Mouse (Mus musculus): ENCODE results near the gene Lrrc14b.

Lrrc14b gene

DNA sequence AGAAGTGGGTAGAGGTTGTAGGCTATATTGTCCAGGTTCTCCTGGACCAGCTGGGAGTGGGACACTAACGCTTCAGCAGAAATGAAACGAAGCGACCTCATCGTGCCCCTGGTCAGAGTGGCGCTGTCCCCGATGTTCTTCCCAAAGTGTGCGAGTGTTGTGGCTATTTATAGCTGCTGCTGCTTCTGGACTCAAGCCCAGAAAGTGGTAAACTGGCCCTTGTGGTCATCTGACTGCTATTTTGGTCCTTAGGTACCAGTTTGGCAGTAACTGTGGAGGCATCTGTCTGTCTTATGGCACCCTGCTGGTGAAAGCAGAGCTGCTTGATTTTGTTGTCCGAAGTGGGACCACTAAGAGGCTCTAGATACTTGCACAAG lies at the start of gene Lrrc14b:
Gene Lrrc14b, minus strand, starts transcription at position 147 of the 377 bp plus-strand sequence.
- peak; percentile 47 for ATAC-seq (ENCODE audit: low TSS enrichment)

DNA sequence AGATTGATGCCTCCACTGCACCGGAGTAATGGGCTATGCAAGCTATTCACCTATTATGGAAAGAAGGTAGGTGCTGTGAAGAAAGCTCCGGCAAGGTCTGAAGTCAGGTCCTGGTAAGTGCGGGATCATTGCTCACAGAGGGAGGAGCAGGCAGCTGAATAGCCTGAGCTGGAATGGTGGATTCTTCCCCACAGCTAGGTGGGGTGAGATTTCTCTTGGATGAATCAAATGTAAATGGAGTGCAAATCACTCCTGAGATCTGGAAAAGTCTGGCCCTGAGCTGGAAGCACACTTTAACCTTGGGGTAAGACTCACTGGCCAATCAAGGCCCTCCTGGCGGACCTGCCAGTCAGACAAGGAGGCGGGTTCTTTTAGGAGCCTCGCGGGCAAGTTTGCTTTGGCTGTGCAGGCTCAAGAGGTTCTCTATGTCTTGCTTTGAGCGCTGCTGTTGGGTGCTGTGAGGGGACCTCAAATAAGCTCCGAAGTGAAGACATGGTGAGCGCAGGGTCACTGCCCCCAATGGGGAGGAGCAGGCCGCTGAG lies 35.6 kb upstream of the Lrrc14b start, which contains the start of gene Ftl1-ps1:
Gene Ftl1-ps1, plus strand, starts transcription at position 397 of the 542 bp plus-strand sequence.
- no peak for ATAC-seq (ENCODE audit: low TSS enrichment)

DNA sequence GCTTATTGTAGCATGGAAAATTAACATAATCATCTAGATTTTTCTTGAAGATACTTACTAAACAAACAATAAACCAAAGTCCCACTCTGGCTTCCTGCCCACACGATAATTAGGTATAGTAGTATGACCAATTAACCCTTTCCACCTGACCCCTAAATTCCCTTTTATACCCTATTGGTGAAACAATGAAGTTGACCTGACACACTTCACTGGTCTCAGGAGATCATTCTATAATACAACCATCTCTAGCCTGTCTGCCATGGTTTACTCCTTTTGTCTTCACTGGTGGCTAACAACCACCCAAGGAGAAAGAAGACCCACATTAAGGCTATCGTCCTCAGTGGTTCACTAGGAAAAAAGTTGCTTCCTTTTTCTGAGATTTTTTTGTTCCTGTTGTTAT lies 27.4 kb upstream of the Lrrc14b start:
- ATAC-seq (ENCODE audit: low TSS enrichment), result no peak

DNA sequence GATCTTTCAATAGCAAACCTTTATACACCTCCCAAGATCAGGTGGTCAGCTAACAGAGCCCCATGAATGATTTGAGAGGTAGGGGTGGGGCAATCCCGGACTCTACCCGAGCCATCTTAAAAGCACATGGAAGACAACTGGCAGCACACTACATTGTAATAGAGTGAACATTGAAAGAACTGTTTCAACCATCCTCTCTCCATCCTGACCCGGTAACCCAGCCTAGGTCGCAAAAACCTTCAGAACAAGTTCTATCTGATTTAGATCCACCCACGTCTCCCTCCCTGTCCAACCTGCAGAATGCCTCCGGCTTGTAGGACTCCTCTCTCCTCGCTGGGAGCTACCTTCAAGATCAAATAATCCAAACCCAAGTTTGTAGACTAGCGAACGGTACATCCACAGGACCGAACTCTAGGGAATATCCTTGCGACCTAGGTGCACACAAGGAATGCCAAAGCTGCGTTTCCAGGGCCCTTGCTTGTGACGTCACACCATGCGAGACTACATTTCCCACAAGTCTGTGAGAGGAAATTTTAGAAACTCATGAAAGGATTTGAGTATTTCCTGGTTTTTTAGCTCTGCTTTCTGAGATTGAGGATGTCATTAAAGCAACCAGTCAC lies 26.7 kb upstream of the Lrrc14b start, which contains the start of gene Zfp72:
Gene Zfp72, minus strand, starts transcription at position 466 of the 620 bp plus-strand sequence.
- peak; percentile 100 for ATAC-seq (ENCODE audit: low TSS enrichment)

DNA sequence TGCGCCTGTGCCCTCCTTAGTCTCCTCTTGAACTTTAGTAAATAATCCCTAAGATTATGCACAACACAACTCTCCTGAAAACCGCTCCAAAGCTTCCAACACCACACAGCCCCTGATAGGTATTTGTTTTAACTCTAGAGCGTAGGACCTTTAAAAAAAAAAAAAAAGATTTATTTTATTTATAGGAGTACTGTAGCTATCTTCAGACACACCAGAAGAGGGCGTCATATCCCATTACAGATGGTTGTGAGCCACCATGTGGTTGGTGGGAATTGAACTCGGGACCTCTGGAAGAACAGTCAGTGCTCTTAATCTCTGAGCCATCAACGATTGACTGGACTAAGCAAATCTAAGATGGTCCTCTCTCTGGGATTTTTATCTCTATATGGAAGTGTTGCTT lies 25.9 kb upstream of the Lrrc14b start:
- ATAC-seq (ENCODE audit: low TSS enrichment), result no peak

DNA sequence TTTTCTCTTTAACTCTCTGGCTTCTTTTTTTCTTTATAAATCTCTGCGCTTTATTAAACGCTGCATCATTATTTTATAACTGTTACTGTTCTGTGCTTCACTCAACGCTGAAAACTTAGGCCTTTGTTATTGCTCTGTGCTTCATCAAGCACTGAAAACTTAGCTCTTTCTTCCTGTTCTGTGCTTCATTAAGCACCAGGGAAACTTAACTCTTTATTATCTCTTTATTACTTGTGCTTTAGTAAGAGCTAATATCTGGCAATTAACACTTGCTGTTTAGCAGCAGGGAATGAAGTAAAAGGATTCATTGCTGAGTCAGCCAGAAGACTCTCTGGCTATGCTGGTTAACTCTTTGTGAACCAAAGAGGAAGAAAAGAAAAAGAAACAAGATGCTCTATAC lies 18.5 kb upstream of the Lrrc14b start:
- ATAC-seq (ENCODE audit: low TSS enrichment), result no peak; the same call in 1 of the 2 replicates

DNA sequence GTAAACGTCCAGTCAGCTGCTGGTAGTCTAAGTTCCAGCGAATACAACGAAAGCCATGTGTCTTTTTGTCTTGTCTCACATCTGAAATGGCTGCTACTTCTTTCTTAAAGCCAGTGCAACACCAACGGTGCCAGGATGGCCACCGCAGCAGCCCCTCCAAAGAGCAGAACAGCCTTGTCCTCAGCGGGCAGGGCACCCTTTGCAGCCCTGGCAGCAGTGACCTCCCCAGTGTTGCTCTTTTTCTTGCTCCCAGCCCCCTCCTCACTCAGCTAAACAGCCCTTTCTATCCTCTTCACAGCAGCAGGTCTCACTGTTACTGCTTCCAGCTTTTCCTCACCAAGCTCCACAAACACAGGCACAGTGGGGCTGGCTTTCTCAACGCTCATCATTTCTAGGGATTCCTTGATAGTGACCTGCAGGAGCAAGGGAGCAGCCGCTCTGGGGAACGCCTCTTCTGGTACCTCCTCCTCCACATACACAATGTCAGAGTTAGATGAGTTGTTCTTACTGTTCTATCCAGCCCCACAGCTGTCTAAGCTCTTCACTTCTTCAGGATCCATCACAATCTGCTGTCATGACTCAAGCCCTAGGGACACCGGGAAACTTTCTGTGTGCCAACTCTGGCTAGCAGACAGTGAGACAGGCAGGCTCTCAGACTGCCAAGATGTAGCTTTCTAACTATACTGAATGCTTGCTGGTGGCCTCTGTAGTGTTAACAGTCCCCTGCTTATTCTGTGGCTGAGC lies 17.9 kb upstream of the Lrrc14b start:
- peak; percentile 83 for ATAC-seq (ENCODE audit: low TSS enrichment)

DNA sequence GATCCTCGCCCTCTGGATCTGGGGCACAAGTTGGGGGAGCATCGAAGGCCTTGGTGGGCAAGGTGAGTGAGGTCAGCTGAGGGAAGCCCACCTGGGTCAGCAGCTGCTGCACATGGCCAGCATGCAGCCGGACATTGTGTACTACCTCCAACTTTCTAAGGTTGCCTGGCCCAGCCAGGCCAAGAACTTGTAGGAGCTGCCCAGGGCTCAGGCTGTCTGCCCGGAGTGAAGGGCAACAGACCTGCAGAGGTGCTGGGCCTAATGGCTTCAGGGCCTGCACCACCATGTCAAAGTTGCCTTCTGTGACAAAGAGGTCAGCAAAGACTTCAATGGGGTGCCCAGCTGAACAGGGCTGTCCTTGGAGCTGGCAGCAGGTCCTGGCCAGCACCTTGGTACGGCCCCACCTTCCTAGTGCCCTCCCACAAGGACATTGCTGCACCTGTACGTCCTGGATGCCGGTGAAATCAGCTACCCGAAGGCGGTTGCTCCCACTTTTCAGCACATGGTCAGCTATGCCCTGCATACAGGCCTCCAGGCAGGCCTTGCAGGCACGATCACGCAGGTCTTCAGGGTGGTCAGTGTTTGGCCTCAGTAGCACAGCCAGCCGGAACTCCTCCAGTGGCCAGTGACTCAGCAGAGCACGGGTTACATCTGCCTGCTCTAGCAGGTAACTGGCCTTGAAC lies 488 bp downstream of the Lrrc14b start:
- peak; percentile 29 for ATAC-seq (ENCODE audit: low TSS enrichment)

DNA sequence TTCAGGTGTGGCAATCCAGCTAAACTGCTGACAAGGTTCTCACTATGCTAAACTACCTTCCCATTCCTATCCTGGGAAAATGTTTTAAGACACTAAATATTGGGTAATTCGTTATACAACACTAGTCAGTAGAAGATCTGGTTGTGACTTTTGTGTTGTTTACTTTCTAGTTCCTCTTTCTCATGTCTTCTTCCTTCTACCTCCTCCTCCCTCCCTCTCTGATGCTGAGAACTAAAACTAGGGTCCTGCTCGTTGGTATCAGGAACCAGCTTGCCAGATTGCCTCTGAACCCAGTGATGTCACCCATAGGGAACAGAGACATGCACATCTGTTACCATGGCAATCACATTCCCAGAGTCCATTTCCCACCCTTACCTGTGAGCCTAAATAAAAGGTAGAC lies 1.6 kb downstream of the Lrrc14b start:
- ATAC-seq (ENCODE audit: low TSS enrichment), result no peak

DNA sequence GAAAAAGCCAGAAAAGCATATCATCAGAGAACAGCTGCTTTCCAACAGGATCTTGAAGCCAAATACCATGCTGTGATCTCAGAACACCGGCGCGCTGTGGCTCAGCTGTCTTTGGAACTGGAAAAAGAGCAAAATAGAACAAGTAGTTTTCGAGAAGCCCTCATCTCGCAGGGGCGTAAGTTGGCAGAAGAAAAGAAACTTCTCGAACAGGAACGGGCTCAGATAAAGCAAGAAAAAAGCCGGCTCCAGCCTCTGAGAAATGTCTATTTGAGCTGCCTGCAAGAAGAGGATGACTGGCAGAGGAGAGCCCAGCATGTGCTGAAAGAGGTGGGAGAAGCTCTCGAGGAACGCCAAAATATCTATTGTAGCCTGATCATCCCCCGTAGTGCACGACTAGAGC lies 7.3 kb downstream of the Lrrc14b start:
- peak; percentile 78 for ATAC-seq (ENCODE audit: low TSS enrichment)

DNA sequence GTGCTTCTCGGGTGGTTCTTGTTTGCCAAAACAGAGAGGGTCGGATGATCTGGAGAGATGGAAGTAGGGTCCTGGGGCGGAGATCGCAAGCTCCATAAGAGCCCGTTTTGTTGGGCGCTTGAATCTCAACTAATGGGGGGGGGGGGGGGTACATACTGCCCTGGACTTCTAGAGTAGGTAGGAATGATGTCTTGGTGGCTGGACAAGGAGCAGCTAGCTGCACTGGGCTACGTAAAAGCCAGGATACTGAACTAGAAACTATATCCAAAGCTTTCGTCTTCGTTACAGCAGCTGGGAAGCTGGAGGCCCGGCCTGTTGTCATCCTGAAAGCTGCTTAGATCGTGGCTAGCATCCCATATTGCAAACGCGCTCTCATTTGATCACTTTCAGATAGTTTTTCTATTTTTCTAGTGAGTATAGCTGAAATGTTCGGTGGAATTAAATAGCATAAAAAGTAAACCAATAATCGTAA lies 13.3 kb downstream of the Lrrc14b start:
- peak; percentile 42 for ATAC-seq (ENCODE audit: low TSS enrichment)

DNA sequence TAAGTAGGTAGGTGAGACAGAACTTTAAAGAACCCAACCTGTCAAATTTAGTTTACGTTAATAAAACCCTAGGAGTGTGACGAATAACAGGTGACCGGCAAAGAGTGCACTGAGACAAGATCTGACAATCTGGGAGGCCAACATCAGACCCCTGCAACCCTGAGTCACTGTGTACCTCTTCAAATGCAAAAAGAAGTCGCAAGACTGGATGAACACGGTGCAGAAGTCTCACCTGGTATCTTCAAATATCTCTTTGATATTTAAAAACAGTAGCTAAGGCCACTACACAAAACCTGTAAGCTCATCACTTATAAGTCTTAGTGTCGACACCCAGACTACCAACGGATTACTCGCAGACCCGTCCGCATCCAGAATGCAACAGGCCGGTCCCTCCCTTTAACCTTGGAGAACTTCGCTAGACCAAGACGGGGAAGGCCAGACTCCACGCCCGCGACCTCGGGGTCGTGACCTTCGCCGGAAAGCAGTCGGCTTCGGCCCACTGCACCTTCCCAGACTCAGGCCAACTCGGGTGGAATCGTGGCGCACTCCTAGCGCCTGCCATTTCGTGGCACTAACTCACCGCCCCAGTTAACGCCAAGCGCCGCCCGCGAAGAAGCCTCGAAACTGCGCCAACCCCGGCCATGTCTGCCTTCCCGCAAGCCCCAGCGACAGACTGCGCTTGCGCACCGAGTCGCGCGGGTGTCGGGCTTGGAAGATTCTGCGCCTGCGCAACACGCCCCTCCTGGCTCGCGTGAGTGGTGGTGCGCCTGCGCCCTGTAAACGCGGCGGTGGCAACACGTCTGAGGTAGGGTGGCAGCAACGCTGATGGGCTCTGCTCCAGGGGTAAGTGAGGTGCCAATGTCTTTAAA lies 14.0 kb downstream of the Lrrc14b start, which contains the start of the genes Sdha and Ccdc127:
Gene Sdha, minus strand, starts transcription at position 715 of the 869 bp plus-strand sequence.
Gene Ccdc127, plus strand, starts transcription at position 744 of the 869 bp plus-strand sequence.
- ATAC-seq (ENCODE audit: low TSS enrichment), result peak; percentile 98

DNA sequence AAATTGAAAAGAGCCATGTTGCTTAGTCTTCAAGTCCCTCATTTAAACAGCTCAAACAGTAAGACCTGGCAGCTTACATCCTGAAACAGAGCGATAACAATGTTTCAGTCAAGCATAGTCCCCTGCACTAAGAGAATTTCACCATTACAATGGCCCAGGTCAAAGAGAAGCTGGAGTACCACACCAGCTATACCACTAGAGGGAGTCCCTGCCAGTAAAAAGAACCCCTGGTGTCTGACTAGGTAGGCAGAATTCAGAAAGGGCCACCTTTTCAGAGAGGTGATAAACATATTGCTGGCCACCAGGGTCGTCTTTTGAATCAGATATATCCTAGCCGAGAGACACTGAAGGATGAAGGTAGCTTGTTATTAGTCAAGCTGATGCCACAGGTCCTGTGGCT lies 22.8 kb downstream of the Lrrc14b start:
- peak; percentile 92 for ATAC-seq (ENCODE audit: low TSS enrichment)

DNA sequence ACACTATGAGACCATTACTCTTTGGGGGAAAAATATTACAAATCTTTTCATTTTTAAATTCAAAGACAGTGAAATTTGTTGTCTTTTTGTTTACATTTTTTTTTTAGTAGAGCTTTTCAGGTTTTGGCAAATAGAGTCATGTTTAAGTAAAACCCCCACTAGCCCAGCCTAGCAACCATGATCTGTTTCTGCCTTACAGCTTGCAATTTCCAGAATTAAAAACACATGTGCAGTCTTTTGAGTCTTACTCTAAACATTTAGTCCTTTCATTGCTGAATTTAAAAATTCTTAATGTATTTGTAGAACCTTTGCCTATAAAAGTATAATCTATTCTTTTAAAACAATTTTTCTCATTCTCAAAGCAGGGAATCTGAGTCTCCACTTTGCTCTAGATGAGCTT lies 34.5 kb downstream of the Lrrc14b start:
- no peak for ATAC-seq (ENCODE audit: low TSS enrichment)

DNA sequence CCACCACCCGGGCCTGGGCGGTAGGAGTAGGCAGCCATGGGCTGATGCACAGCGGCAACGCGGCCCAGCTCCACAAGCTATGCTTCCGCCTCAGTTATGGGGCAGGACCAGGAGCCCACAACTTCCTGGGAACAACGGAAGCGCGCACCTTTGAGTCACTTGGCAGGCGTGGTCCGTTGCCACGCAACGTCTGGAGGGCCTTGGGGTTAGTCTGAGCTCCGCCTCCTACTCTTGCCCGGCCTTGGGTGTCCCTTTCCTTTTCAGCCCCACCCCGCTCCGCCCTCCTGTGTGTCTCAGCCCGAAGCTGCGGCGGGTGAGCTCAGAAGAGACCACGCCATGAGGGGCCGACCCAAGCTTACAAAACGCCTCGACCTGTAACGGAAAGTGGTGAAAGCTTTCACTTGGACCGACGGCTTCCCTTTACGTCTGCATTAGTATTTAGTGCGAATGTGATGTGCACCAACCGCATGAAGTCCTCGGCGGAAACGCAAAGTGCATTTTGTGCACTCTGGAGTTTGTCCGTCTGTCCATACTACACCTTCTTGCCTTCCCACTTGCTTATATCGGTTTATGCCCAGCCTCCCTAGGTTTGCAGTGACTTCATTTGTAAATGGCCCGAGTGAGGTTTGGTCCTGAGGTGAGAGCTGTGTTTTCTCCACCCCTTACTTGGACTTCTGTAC lies 46.5 kb downstream of the Lrrc14b start, which contains the start of gene Pdcd6:
Gene Pdcd6, minus strand, starts transcription at position 411 of the 680 bp plus-strand sequence.
- ATAC-seq (ENCODE audit: low TSS enrichment), result peak; percentile 98

DNA sequence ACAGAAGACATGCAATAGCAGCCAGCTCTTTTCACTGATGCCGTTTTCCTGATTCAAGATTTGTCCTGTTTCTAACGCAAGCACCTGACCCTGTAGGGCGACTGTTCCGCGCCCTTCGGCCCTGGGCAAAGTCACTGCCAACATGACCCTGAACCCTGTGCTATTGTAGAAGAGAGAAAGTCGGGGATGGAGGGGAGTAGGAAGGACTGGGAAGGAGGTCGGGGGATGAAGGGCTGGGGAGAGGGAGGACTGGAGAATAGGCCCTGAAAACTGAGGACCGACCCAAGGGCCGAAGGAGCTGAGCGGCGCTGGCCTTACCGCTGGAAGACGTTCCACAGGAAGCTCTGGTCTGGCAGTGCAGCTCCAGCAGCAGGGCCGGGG lies 47.0 kb downstream of the Lrrc14b start:
- no peak for ATAC-seq (ENCODE audit: low TSS enrichment)

DNA sequence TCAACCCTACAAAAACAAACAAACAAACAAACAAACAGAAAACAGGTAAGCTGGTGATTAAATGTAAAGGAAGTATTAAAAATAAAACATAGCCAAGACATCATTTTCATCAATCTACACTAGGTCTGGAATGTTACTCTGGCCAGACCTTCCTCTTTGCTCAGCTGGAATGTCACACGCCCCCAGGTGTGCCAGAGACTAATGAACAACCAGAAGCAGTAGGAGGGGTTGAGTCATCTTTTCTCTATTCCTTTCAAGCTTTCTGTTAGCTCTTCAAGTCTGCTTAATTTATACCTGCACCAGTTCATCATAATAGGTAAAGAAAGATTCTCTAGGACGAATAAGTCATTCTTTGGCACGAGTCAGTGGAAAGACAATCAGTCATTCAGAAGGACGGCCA lies 47.4 kb downstream of the Lrrc14b start:
- ATAC-seq (ENCODE audit: low TSS enrichment), result no peak

DNA sequence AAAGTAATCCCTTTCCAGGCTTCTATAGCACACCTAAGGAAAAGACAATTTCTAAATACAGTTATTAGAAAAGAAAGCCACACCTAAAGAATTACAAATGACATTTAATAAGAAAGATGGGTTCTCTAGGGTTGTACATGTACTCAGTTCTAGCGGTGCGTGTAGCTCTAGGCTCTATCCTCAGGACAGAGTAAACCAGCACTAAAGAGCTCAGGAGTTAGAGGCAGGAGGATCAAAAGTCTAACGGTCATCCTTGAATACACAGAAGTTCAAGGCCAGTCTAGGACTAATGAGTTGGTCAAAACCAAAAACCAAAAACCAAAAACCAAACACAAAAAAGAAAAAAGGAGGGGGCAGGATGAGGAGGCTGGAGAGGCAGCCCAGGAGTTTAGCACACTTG lies 49.2 kb downstream of the Lrrc14b start:
- no peak for ATAC-seq (ENCODE audit: low TSS enrichment)
